Mouse (Mus musculus) lung, postnatal 0 days (tissue): Measurements from ENCODE around the gene Foxs1.

ENCODE experiments used
- CTCF ChIP-seq: IDR thresholded peaks from 2 replicates; pipeline ENCODE4 v1.5.1; 2016; ENCODE audit warnings: antibody characterized with exemption, mild to moderate bottlenecking
- EP300 ChIP-seq: IDR thresholded peaks from 2 replicates; pipeline ENCODE4 v1.6.1; 2016; ENCODE audit warnings: antibody characterized with exemption, mild to moderate bottlenecking, control low read depth

DNA sequence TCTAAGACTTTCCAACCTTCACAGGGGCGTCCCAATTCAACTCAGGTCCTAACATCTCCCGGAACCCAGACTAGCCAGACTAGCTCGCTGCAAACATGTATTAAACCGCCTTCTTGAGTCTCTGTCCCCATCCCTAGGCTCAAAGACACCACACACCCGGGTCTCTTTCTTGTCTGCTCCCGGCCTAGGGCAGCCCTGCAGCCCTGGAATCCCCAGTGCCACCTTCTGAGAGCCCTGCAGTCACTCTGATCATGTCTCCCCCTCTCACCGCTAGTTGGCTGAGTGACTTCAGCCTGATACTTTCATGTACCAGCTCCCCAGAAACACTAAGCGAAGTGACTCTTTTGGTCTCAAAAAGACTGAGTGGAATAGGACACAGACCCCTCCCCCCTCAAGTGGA, 10.6 kb upstream of the Foxs1 start:
- no peak for TF ChIP-seq CTCF
- TF ChIP-seq EP300: no peak
